Mouse (Mus musculus) T-cell, adult 66 days (primary cell): ENCODE data around the gene Ybx3. TPM values are rescaled to one million over a fixed set of nuclear protein-coding genes. Genes with fewer than 3 reads are reported as not detected.

Source experiments
- total RNA-seq, 2 experiments: library from RNA; stranded (reverse); gene quantifications; 3 replicates in 1 of 2; 4 replicates in 1 of 2; pipeline ENCODE4 v1.2.4; 2023

The Ybx3 gene
- total RNA-seq: 10 to 100 TPM; 24.6 to 37.9 TPM

DNA sequence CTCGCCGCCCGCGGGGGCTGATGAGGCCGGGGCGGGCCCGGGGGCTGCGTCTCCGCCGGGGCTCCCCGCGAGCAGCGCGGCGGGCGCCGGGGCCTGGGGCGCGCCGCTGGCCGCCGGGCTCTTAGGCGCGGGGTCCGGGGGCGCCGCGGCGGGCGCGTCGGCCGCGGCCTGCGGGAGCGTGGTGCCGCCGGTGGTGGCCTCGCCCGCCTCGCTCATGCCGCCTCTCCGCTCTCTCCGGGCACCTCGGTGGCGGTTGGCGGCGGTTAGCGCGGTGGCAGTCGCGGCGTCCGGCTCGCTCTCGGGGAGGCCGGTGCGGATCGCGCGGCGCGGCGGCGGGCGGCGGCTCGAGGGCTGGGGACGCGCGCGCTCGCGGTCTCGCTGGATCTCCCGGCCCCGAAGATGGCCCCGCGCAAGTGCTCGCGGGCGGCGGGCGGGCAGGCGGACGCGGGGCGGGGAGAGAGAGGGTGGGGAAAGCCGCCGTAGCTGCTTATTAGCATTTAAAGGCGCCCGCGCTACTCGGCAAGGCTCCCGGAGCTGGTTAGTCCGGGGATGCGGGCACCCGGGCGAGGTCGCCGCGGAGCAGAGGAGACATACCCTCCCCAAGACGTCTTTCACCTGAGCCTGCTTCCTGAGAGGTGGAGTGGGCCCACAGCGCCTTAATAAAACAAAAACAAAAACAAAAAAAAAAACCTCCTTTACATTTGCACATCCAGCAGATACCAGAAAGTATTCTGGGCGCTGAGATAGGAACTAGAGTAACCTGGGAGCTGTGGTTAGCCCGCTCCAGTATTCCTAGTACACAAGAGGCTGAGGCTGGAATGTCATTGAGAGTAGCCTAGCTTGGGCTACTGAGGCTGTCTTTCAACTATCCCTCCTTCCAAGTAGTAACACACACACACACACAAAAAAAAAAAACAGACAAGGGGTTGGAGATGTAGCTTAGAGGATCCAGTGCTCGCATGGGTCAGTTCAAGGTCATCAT is at the start of gene Ybx3:
TSS of gene Ybx3 (minus strand) at position 437 of the 982 bp plus-strand sequence.

GRCm38 (mm10) chr6:131353352-131353919 is 34.8 kb downstream of the Ybx3 start, which contains the start of gene Styk1:
Gene Styk1 (minus strand): TSS chr6:131353597.

Other genes with a start within 250 kb of the Ybx3 start
- gene Klra2, start 141.1 kb downstream of the Ybx3 start, total RNA-seq: not detected
- 10 to 100 TPM; 11.9 to 12.9 TPM for gene Magohb, start 95.2 kb downstream of the Ybx3 start, total RNA-seq
- not detected for gene Styk1, start 34.9 kb downstream of the Ybx3 start, total RNA-seq
- not detected for gene 5430401F13Rik, start 97.9 kb upstream of the Ybx3 start, total RNA-seq
- gene Gm6619, start 97.9 kb upstream of the Ybx3 start, total RNA-seq: not detected
- not detected for gene Tas2r130, start 242.4 kb upstream of the Ybx3 start, total RNA-seq